In genomic region chr13:60997600-60997999, GRCm38 (mm10) we compare ENCODE assay signal across 30 mouse cellular contexts. TPM values are rescaled to one million over a fixed set of nuclear protein-coding genes. Genes with fewer than 3 reads are reported as not detected.
A peak's percentile ranks its signal among the peaks of the same experiment; 100 is the strongest.
DNase-seq lines count a peak whose midpoint lies in the region; ATAC-seq and TF ChIP-seq lines count a peak whose summit lies in the region.
"Had no signal": no experiment of that assay in that cellular context is flagged by ENCODE, and none has a peak within 500 bp of the region (broad histone marks: within the 10 kb centered on the region; RNA-seq: fewer than 3 reads in every experiment).

No protein-coding gene starts in this region.

- H3K9ac ChIP-seq in liver, adult 2 months (ENCODE audit: low read depth, low read length), result no peak overlapping the region
- no peak overlapping the region for H3K9ac ChIP-seq in liver, embryonic 12.5 days
- no peak overlapping the region for H3K9ac ChIP-seq in stomach, postnatal 0 days (ENCODE audit: low read length)
- H3K9ac ChIP-seq in forebrain, postnatal 0 days, result no peak overlapping the region
- no peak overlapping the region for H3K9ac ChIP-seq in hindbrain, embryonic 13.5 days
- H3K9ac ChIP-seq: embryonic facial prominence, embryonic 13.5 days; heart, embryonic 13.5 days; hindbrain, embryonic 14.5 days; limb, embryonic 15.5 days; lung, embryonic 15.5 days had no signal

- TF ChIP-seq CTCF in liver, adult 2 months (IDR thresholded peaks at IDR 0.05; ENCODE audit: low read depth, low read length), result no peak
- peak; percentile 31 for TF ChIP-seq CTCF in stomach, postnatal 0 days (IDR thresholded peaks at IDR 0.05; ENCODE audit: low read depth)
- no peak for TF ChIP-seq CTCF in forebrain, postnatal 0 days (IDR thresholded peaks at IDR 0.05; ENCODE audit: low read depth)

- ATAC-seq in liver, embryonic 12.5 days, result no peak
- ATAC-seq in stomach, postnatal 0 days (ENCODE audit: low FRiP score, low TSS enrichment), result no peak
- no peak for ATAC-seq in forebrain, postnatal 0 days
- no peak for ATAC-seq in hindbrain, embryonic 13.5 days (ENCODE audit: low FRiP score)
- ATAC-seq: forebrain, embryonic 14.5 days; intestine, embryonic 16.5 days had no signal

- peak; percentile 2 for DNase-seq in liver, adult 2 months (ENCODE audit: extremely low read depth, low read depth, low spot score)
- DNase-seq in ES-CJ7 (ENCODE audit: low read depth, low spot score) (peak; percentile 3), R1 (ENCODE audit: low read depth, low spot score) (peak; percentile 17)
- DNase-seq in stomach, postnatal 0 days (ENCODE audit: low spot score), result no peak
- DNase-seq in forebrain, postnatal 0 days, result no peak
- DNase-seq: cerebellum, postnatal 10 days; kidney, postnatal 14 days; lung, postnatal 4 days; right cerebral cortex, postnatal 25 days; thymus, adult 18-20 months had no signal

- no peak overlapping the region for H3K4me2 ChIP-seq in liver, embryonic 12.5 days
- H3K4me2 ChIP-seq in stomach, postnatal 0 days (replicated peaks; ENCODE audit: low read depth), result no peak overlapping the region
- H3K4me2 ChIP-seq in forebrain, postnatal 0 days (ENCODE audit: low read depth), result no peak overlapping the region
- H3K4me2 ChIP-seq in hindbrain, embryonic 13.5 days, result no peak overlapping the region
- H3K4me2 ChIP-seq: embryonic facial prominence, embryonic 13.5 days; heart, embryonic 13.5 days; hindbrain, embryonic 14.5 days; limb, embryonic 15.5 days; lung, embryonic 15.5 days had no signal

- 34% methylated on average over 2 of the region's 2 CpGs for WGBS in liver, adult 2 months
- 28% methylated on average over 2 of the region's 2 CpGs for WGBS in liver, embryonic 12.5 days (ENCODE audit: insufficient replicate concordance)
- 38% methylated on average over 2 of the region's 2 CpGs for WGBS in stomach, postnatal 0 days
- WGBS in forebrain, postnatal 0 days, result 57% methylated on average over 2 of the region's 2 CpGs
- 67% methylated on average over 2 of the region's 2 CpGs for WGBS in hindbrain, embryonic 13.5 days

- no peak for TF ChIP-seq POLR2A in liver, adult 2 months (IDR thresholded peaks at IDR 0.05; ENCODE audit: extremely low read depth, insufficient read depth, low read length)

- H3K27me3 ChIP-seq in liver, adult 2 months (ENCODE audit: control insufficient read depth, insufficient read depth, low read length), result no peaks in the 10 kb centered on the region
- H3K27me3 ChIP-seq in liver, embryonic 12.5 days (replicated peaks), result no peaks in the 10 kb centered on the region
- H3K27me3 ChIP-seq in stomach, postnatal 0 days (ENCODE audit: control insufficient read depth, insufficient read depth, low read length), result no peaks in the 10 kb centered on the region
- H3K27me3 ChIP-seq in forebrain, postnatal 0 days (ENCODE audit: insufficient read depth, low read length), result no peaks in the 10 kb centered on the region
- H3K27me3 ChIP-seq in hindbrain, embryonic 13.5 days, result no peaks in the 10 kb centered on the region
- H3K27me3 ChIP-seq: CH12.LX; embryonic facial prominence, embryonic 13.5 days; heart, embryonic 13.5 days; limb, embryonic 15.5 days; lung, embryonic 15.5 days had no signal

- no peak overlapping the region for H3K27ac ChIP-seq in liver, adult 2 months (replicated peaks; ENCODE audit: insufficient read depth, low read depth, low read length)
- no peak overlapping the region for H3K27ac ChIP-seq in liver, embryonic 12.5 days
- H3K27ac ChIP-seq in stomach, postnatal 0 days (replicated peaks), result no peak overlapping the region
- H3K27ac ChIP-seq in forebrain, postnatal 0 days (ENCODE audit: low read depth, low read length), result no peak overlapping the region
- H3K27ac ChIP-seq in hindbrain, embryonic 13.5 days, result no peak overlapping the region
- H3K27ac ChIP-seq: embryonic facial prominence, embryonic 13.5 days; heart, embryonic 13.5 days; hindbrain, embryonic 14.5 days; limb, embryonic 15.5 days; lung, embryonic 15.5 days; midbrain, embryonic 10.5 days had no signal

- no peaks in the 10 kb centered on the region for H3K79me2 ChIP-seq in liver, adult 2 months (ENCODE audit: control insufficient read depth, insufficient read depth, low read length)

- peaks cover 5% of the 10 kb centered on the region; the same call in 1 of the 2 replicates for H3K9me3 ChIP-seq in liver, embryonic 12.5 days (replicated peaks)
- no peaks in the 10 kb centered on the region for H3K9me3 ChIP-seq in stomach, postnatal 0 days (ENCODE audit: control insufficient read depth, low read length)
- 0 out of 2 replicates have a peak, but pooled peaks cover 5% of the 10 kb centered on the region for H3K9me3 ChIP-seq in forebrain, postnatal 0 days (ENCODE audit: low read length)
- H3K9me3 ChIP-seq in hindbrain, embryonic 13.5 days, result peaks cover 22% of the 10 kb centered on the region; the same call in 1 of the 2 replicates
- H3K9me3 ChIP-seq: embryonic facial prominence, embryonic 13.5 days; limb, embryonic 15.5 days; lung, embryonic 15.5 days had no signal

- H3K36me3 ChIP-seq in liver, adult 2 months (ENCODE audit: control insufficient read depth, insufficient read depth, low read length), result no peaks in the 10 kb centered on the region
- H3K36me3 ChIP-seq in liver, embryonic 12.5 days, result no peaks in the 10 kb centered on the region
- H3K36me3 ChIP-seq in stomach, postnatal 0 days (ENCODE audit: control insufficient read depth, insufficient read depth, low read length), result no peaks in the 10 kb centered on the region
- H3K36me3 ChIP-seq in forebrain, postnatal 0 days (ENCODE audit: insufficient read depth), result no peaks in the 10 kb centered on the region
- no peaks in the 10 kb centered on the region for H3K36me3 ChIP-seq in hindbrain, embryonic 13.5 days
- H3K36me3 ChIP-seq: embryonic facial prominence, embryonic 13.5 days; heart, embryonic 13.5 days; limb, embryonic 15.5 days; lung, embryonic 15.5 days; midbrain, embryonic 10.5 days had no signal

- no peaks in the 10 kb centered on the region for H3K4me1 ChIP-seq in liver, adult 2 months (ENCODE audit: control insufficient read depth, insufficient read depth, low read length)
- H3K4me1 ChIP-seq in liver, embryonic 12.5 days, result no peaks in the 10 kb centered on the region
- no peaks in the 10 kb centered on the region for H3K4me1 ChIP-seq in stomach, postnatal 0 days (replicated peaks; ENCODE audit: control insufficient read depth, insufficient read depth)
- H3K4me1 ChIP-seq in forebrain, postnatal 0 days (ENCODE audit: insufficient read depth), result no peaks in the 10 kb centered on the region
- no peaks in the 10 kb centered on the region for H3K4me1 ChIP-seq in hindbrain, embryonic 13.5 days (replicated peaks)
- H3K4me1 ChIP-seq: embryonic facial prominence, embryonic 13.5 days; heart, embryonic 13.5 days; limb, embryonic 15.5 days; lung, embryonic 15.5 days; midbrain, embryonic 10.5 days had no signal

- TF ChIP-seq EP300 in stomach, postnatal 0 days (optimal IDR thresholded peaks at IDR 0.05), result no peak

- no peak overlapping the region for H3K4me3 ChIP-seq in liver, adult 2 months (ENCODE audit: insufficient read depth, low read depth, low read length)
- H3K4me3 ChIP-seq in liver, embryonic 12.5 days, result no peak overlapping the region
- H3K4me3 ChIP-seq in stomach, postnatal 0 days (ENCODE audit: low read depth, low read length), result no peak overlapping the region
- H3K4me3 ChIP-seq in forebrain, postnatal 0 days (ENCODE audit: low read depth, low read length), result no peak overlapping the region
- H3K4me3 ChIP-seq in hindbrain, embryonic 13.5 days, result no peak overlapping the region
- H3K4me3 ChIP-seq: embryonic facial prominence, embryonic 13.5 days; heart, embryonic 13.5 days; limb, embryonic 15.5 days; lung, embryonic 15.5 days; midbrain, embryonic 10.5 days had no signal

RNA-seq across cellular contexts. Expression of gene Ctsj, which starts 8.2 kb away (rescaled TPM):
- total RNA-seq in liver, adult 2 months (2014; rRNA removed), result not detected in 2 replicates
- not detected in 2 replicates for polyA plus RNA-seq in liver, adult 2 months (2012; rRNA removed)
- 0.23 TPM in 1 of 2 replicates, not detected in the other for polyA plus RNA-seq in liver, embryonic 12.5 days (2016; fragmentation: Nextera tagmentation; extraction: Ambion mirVana)
- polyA plus RNA-seq in stomach, postnatal 0 days (2015; fragmentation: Nextera tagmentation; extraction: Ambion mirVana), result not detected in 2 replicates
- total RNA-seq in forebrain, postnatal 0 days (2014; rRNA removed), result not detected in 2 replicates
- not detected in 2 replicates for polyA plus RNA-seq in forebrain, postnatal 0 days (2015; fragmentation: Nextera tagmentation; extraction: Ambion mirVana)
- polyA plus RNA-seq in hindbrain, embryonic 13.5 days (2015; fragmentation: Nextera tagmentation; extraction: Ambion mirVana), result not detected in 2 replicates
- total RNA-seq: CH12.LX; gastrocnemius, adult 18-20 months; granulocyte monocyte progenitor cell, adult 5-6 weeks; heart, postnatal 25 days; layer of hippocampus, adult 8-10 months; left cerebral cortex, postnatal 36 days; midbrain, postnatal 0 days had no signal
- polyA plus RNA-seq: embryonic facial prominence, embryonic 13.5 days; forebrain, embryonic 14.5 days; hindbrain, embryonic 14.5 days; intestine, embryonic 16.5 days; limb, embryonic 15.5 days; lung, embryonic 15.5 days; midbrain, embryonic 10.5 days; midbrain, postnatal 0 days; spleen, adult 2 months; stomach, embryonic 14.5 days; urinary bladder, adult 2 months had no signal

RNA-seq across cellular contexts. Expression of gene Ctsq, which starts 42.8 kb away (rescaled TPM):
- total RNA-seq in liver, adult 2 months (2014; rRNA removed), result not detected in 2 replicates
- polyA plus RNA-seq in liver, adult 2 months (2012; rRNA removed), result not detected in 2 replicates
- not detected in 2 replicates for polyA plus RNA-seq in liver, embryonic 12.5 days (2016; fragmentation: Nextera tagmentation; extraction: Ambion mirVana)
- polyA plus RNA-seq in stomach, postnatal 0 days (2015; fragmentation: Nextera tagmentation; extraction: Ambion mirVana), result not detected in 2 replicates
- total RNA-seq in forebrain, postnatal 0 days (2014; rRNA removed), result not detected in 2 replicates
- not detected in 2 replicates for polyA plus RNA-seq in forebrain, postnatal 0 days (2015; fragmentation: Nextera tagmentation; extraction: Ambion mirVana)
- not detected in 2 replicates for polyA plus RNA-seq in hindbrain, embryonic 13.5 days (2015; fragmentation: Nextera tagmentation; extraction: Ambion mirVana)
- total RNA-seq: CH12.LX; gastrocnemius, adult 18-20 months; granulocyte monocyte progenitor cell, adult 5-6 weeks; heart, postnatal 25 days; layer of hippocampus, adult 8-10 months; left cerebral cortex, postnatal 36 days; midbrain, postnatal 0 days had no signal
- polyA plus RNA-seq: embryonic facial prominence, embryonic 13.5 days; forebrain, embryonic 14.5 days; heart, embryonic 13.5 days; hindbrain, embryonic 14.5 days; intestine, embryonic 16.5 days; limb, embryonic 15.5 days; lung, embryonic 15.5 days; midbrain, embryonic 10.5 days; midbrain, postnatal 0 days; spleen, adult 2 months; stomach, embryonic 14.5 days; urinary bladder, adult 2 months had no signal

RNA-seq across cellular contexts. Expression of gene Tpbpa, which starts 55.8 kb away (rescaled TPM):
- total RNA-seq in liver, adult 2 months (2014; rRNA removed), result not detected in 2 replicates
- polyA plus RNA-seq in liver, adult 2 months (2012; rRNA removed), result not detected in 2 replicates
- not detected in 2 replicates for polyA plus RNA-seq in liver, embryonic 12.5 days (2016; fragmentation: Nextera tagmentation; extraction: Ambion mirVana)
- polyA plus RNA-seq in stomach, postnatal 0 days (2015; fragmentation: Nextera tagmentation; extraction: Ambion mirVana), result not detected in 2 replicates
- not detected in 2 replicates for total RNA-seq in forebrain, postnatal 0 days (2014; rRNA removed)
- not detected in 2 replicates for polyA plus RNA-seq in forebrain, postnatal 0 days (2015; fragmentation: Nextera tagmentation; extraction: Ambion mirVana)
- not detected in 2 replicates for polyA plus RNA-seq in hindbrain, embryonic 13.5 days (2015; fragmentation: Nextera tagmentation; extraction: Ambion mirVana)
- total RNA-seq: CH12.LX; gastrocnemius, adult 18-20 months; granulocyte monocyte progenitor cell, adult 5-6 weeks; heart, postnatal 25 days; layer of hippocampus, adult 8-10 months; left cerebral cortex, postnatal 36 days; midbrain, postnatal 0 days had no signal
- polyA plus RNA-seq: embryonic facial prominence, embryonic 13.5 days; forebrain, embryonic 14.5 days; heart, embryonic 13.5 days; hindbrain, embryonic 14.5 days; intestine, embryonic 16.5 days; limb, embryonic 15.5 days; lung, embryonic 15.5 days; midbrain, embryonic 10.5 days; midbrain, postnatal 0 days; spleen, adult 2 months; stomach, embryonic 14.5 days had no signal

Comparison
In these comparisons a context has a peak if more than half of its experiments do, and no peak if none do; other contexts are left out.
1. DNase-seq: peak in liver, adult 2 months (single experiment), ES-CJ7 (single experiment) and R1 (single experiment); none in stomach, postnatal 0 days (single experiment) and forebrain, postnatal 0 days (single experiment).